Mouse (Mus musculus): Measurements from ENCODE around the gene Eda2r. TPM values are rescaled to one million over a fixed set of nuclear protein-coding genes. Genes with fewer than 3 reads are reported as not detected.

Gene Eda2r
- polyA plus RNA-seq (2016; fragmentation: Nextera tagmentation; extraction: Ambion mirVana) = 1.4 and 2.1 TPM in 2 replicates

GRCm38 (mm10) chrX:97377065-97377421 lies at the start of gene Eda2r:
Eda2r (minus strand) TSS chrX:97377216.
- Histone ChIP-seq H3K4me3 (peak within 1 kb of the TSS; percentile 40), H3K36me3 (replicated peaks) (no peaks in the 10 kb centered on the region), H3K9me3 (no peaks in the 10 kb centered on the region), H3K4me1 (peaks cover 8% of the 10 kb centered on the region; the same call in 1 of the 2 replicates), H3K27me3 (ENCODE audit: poor library complexity, severe bottlenecking) (peaks cover 4% of the 10 kb centered on the region), H3K27ac (no peak within 1 kb of the TSS)
- 10% methylated on average over 8 of the region's 8 CpGs for WGBS
- peak; percentile 18 for DNase-seq (ENCODE audit: extremely low spot score, low spot score)

GRCm38 (mm10) chrX:97397872-97398271 lies 20.9 kb upstream of the Eda2r start:
- Histone ChIP-seq H3K27me3 (ENCODE audit: poor library complexity, severe bottlenecking) (no peaks in the 10 kb centered on the region), H3K9me3 (no peaks in the 10 kb centered on the region), H3K36me3 (replicated peaks) (no peaks in the 10 kb centered on the region), H3K27ac (no peak overlapping the region), H3K4me1 (no peaks in the 10 kb centered on the region), H3K4me3 (no peak overlapping the region)
- DNase-seq (ENCODE audit: extremely low spot score, low spot score) = no peak
- WGBS = 83% methylated on average over 2 of the region's 2 CpGs

DNA sequence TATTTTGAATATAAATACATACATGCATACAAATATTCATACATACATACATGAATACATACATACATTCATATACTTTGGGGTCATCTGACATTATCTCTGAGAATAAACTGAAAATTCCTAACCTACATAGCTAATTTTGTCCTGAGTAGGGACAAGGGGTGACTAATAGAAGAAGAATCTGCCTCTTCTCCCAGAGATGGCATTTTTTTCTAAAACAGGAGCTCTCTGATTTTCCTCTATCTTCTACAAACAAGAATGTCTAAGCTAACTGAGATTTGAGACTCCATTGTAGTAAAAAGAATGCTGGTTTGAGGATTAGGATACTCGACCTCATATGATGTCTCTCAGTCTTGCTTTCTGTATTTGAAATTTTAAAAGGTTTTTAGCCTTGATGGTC lies 1.1 kb upstream of the Eda2r start:
- Histone ChIP-seq H3K27ac (no peak overlapping the region), H3K4me3 (no peak overlapping the region), H3K27me3 (ENCODE audit: poor library complexity, severe bottlenecking) (peaks cover 4% of the 10 kb centered on the region), H3K9me3 (no peaks in the 10 kb centered on the region), H3K36me3 (replicated peaks) (no peaks in the 10 kb centered on the region), H3K4me1 (peaks cover 8% of the 10 kb centered on the region; the same call in 1 of the 2 replicates)
- DNase-seq (ENCODE audit: extremely low spot score, low spot score) = no peak
- 75% methylated on average over 1 of the region's 1 CpGs for WGBS

- Histone ChIP-seq H3K36me3 (replicated peaks) (no peaks in the 10 kb centered on the region), H3K27ac (no peak overlapping the region), H3K4me3 (peak overlapping the region; percentile 40), H3K27me3 (ENCODE audit: poor library complexity, severe bottlenecking) (peaks cover 4% of the 10 kb centered on the region), H3K4me1 (peaks cover 8% of the 10 kb centered on the region; the same call in 1 of the 2 replicates), H3K9me3 (no peaks in the 10 kb centered on the region)
- 27% methylated on average over 15 of the region's 15 CpGs for WGBS
- peak; percentile 15 for DNase-seq (ENCODE audit: extremely low spot score, low spot score)
Measured at GRCm38 (mm10) chrX:97376321-97377064, 523 bp downstream of the Eda2r start.

DNA sequence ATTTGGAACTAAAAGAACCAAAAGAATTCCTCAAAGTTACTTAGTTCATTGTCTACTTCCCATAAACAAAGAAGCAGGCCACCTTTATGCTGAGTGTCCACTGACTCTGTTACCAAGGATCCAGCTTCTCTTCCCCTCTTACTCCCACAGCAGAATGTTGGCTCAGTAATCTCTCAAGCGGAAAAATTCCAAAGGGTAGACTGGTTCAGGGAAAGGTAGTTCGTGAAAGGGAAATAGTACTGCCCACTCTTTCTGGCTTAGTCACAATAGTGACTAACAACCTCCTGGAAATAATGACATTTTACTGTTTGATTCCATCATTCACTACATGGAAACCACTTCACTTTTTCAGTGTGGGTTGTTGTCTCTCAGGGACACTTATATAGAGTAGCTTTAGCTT lies 4.2 kb downstream of the Eda2r start:
- peaks cover 8% of the 10 kb centered on the region; the same call in 1 of the 2 replicates for H3K4me1 ChIP-seq
- H3K36me3 ChIP-seq (replicated peaks) = no peaks in the 10 kb centered on the region
- H3K27ac ChIP-seq = no peak overlapping the region
- WGBS = 63% methylated on average over 2 of the region's 2 CpGs
- no peaks in the 10 kb centered on the region for H3K9me3 ChIP-seq
- H3K27me3 ChIP-seq (ENCODE audit: poor library complexity, severe bottlenecking) = peaks cover 4% of the 10 kb centered on the region
- H3K4me3 ChIP-seq = no peak overlapping the region
- no peak for DNase-seq (ENCODE audit: extremely low spot score, low spot score)

DNA sequence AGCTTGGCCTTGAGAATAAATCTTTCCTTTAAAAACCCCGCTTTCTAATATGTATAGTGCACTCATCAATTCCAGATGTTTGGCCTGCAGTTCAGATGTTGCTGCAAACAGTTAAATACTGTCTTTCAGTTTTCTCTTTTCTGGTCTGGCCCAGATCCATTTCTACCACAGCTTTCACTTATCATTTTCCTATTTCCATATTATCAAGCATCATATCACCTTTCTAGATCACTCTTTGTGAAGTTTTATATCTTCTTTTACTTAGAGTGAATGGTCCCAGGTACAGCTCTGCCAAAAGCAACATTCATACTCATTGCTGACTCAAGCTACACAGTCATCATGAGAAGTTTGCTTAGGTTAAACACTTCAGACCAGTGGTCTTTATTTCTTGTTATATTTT lies 7.8 kb downstream of the Eda2r start:
- no peak overlapping the region for H3K27ac ChIP-seq

GRCm38 (mm10) chrX:97368741-97369140 lies 8.3 kb downstream of the Eda2r start:
- 90% methylated on average over 2 of the region's 2 CpGs for WGBS
- no peak for DNase-seq (ENCODE audit: extremely low spot score, low spot score)
- Histone ChIP-seq H3K27ac (no peak overlapping the region), H3K9me3 (no peaks in the 10 kb centered on the region), H3K36me3 (replicated peaks) (no peaks in the 10 kb centered on the region), H3K27me3 (ENCODE audit: poor library complexity, severe bottlenecking) (no peaks in the 10 kb centered on the region), H3K4me1 (no peaks in the 10 kb centered on the region), H3K4me3 (no peak overlapping the region)

More for the DNA sequence above, 7.8 kb downstream of the Eda2r start:
- Histone ChIP-seq H3K4me1 (no peaks in the 10 kb centered on the region), H3K27me3 (ENCODE audit: poor library complexity, severe bottlenecking) (no peaks in the 10 kb centered on the region), H3K9me3 (no peaks in the 10 kb centered on the region), H3K36me3 (replicated peaks) (no peaks in the 10 kb centered on the region), H3K4me3 (no peak overlapping the region)
- 83% methylated on average over 1 of the region's 1 CpGs for WGBS
- no peak for DNase-seq (ENCODE audit: extremely low spot score, low spot score)

GRCm38 (mm10) chrX:97360919-97361318 lies 16.1 kb downstream of the Eda2r start:
- peak; percentile 15 for DNase-seq (ENCODE audit: extremely low spot score, low spot score)
- H3K27me3 ChIP-seq (ENCODE audit: poor library complexity, severe bottlenecking) = no peaks in the 10 kb centered on the region
- no peaks in the 10 kb centered on the region for H3K4me1 ChIP-seq
- no peak overlapping the region for H3K27ac ChIP-seq
- 33% methylated on average over 2 of the region's 2 CpGs for WGBS
- H3K4me3 ChIP-seq = no peak overlapping the region
- no peaks in the 10 kb centered on the region for H3K36me3 ChIP-seq (replicated peaks)
- H3K9me3 ChIP-seq = no peaks in the 10 kb centered on the region

DNA sequence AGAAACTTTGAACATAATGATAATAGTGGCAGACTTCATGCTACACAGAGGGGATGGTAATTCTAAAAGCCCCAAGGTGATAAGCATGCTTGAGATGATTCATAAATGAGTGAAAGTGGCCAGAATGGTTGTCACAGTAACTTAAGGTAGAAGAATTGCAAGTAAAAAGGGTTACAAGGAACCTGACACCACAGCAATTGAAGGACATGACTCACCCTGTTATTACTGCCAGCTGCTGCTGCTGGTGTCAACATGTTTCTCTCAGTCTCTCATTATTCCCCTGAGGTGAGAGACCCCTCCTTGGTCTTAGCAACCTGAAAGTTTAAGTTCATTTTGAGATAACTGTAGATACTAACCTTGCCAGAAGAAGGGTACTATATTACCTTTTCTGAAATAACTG lies 49.1 kb downstream of the Eda2r start:
- Histone ChIP-seq H3K4me3 (no peak overlapping the region), H3K9me3 (no peaks in the 10 kb centered on the region), H3K36me3 (replicated peaks) (no peaks in the 10 kb centered on the region), H3K4me1 (no peaks in the 10 kb centered on the region), H3K27me3 (ENCODE audit: poor library complexity, severe bottlenecking) (no peaks in the 10 kb centered on the region), H3K27ac (no peak overlapping the region)
- no peak for DNase-seq (ENCODE audit: extremely low spot score, low spot score)

All from forebrain, embryonic 10.5 days (tissue).